Mouse (Mus musculus) heart, postnatal 0 days (tissue): Measurements from ENCODE around the gene Nav2. TPM values are rescaled to one million over a fixed set of nuclear protein-coding genes. Genes with fewer than 3 reads are reported as not detected.

ENCODE experiments used
- ATAC-seq: fragments of 200-750 bp; cut with Nextera tagmentation; 2 replicates; pipeline ENCODE4 v1.8.0; 2017; ENCODE audit warnings: low read depth, moderate number of reproducible peaks, moderate library complexity; ENCODE audit not compliant: insufficient read depth
- DNase-seq: peaks from one replicate; pipeline ENCODE4 v3.0.0-alpha.2; 2016; ENCODE audit warnings: low spot score
- H3K27ac ChIP-seq: fragments of 300-500 bp; sonication (generic); 2 replicates; pipeline ENCODE4 v1.5.1; 2014; ENCODE audit warnings: low read depth, mild to moderate bottlenecking
- H3K27me3 ChIP-seq: fragments of 300-500 bp; sonication (generic); 2 replicates; pipeline ENCODE4 v1.6.1; 2014; ENCODE audit warnings: low read length, mixed read lengths; ENCODE audit not compliant: control insufficient read depth, insufficient read depth
- H3K36me3 ChIP-seq: fragments of 300-500 bp; sonication (generic); replicated peaks from 2 replicates; pipeline ENCODE4 v1.6.1; 2014; ENCODE audit warnings: low read length, mixed read lengths; ENCODE audit not compliant: control insufficient read depth, insufficient read depth
- H3K4me1 ChIP-seq: fragments of 300-500 bp; sonication (generic); 2 replicates; pipeline ENCODE4 v1.6.1; 2014; ENCODE audit warnings: antibody characterized with exemption; ENCODE audit not compliant: control insufficient read depth, insufficient read depth
- H3K4me2 ChIP-seq: fragments of 300-500 bp; sonication (generic); 2 replicates; pipeline ENCODE4 v1.6.1; 2014; ENCODE audit warnings: low read depth, mild to moderate bottlenecking, low read length, moderate library complexity
- H3K4me3 ChIP-seq: fragments of 300-500 bp; sonication (generic); 2 replicates; pipeline ENCODE4 v1.5.1; 2014; ENCODE audit warnings: low read depth, low read length
- H3K9ac ChIP-seq: fragments of 300-500 bp; sonication (generic); replicated peaks from 2 replicates; pipeline ENCODE4 v1.6.1; 2014; ENCODE audit warnings: low read depth, low read length, mixed read lengths
- H3K9me3 ChIP-seq: fragments of 300-500 bp; sonication (generic); replicated peaks from 2 replicates; pipeline ENCODE4 v1.6.1; 2016; ENCODE audit warnings: low read length; ENCODE audit not compliant: control insufficient read depth
- CTCF ChIP-seq: IDR thresholded peaks from 2 replicates; pipeline ENCODE4 v1.5.1; 2016; ENCODE audit warnings: antibody characterized with exemption, control low read depth, low read depth
- EP300 ChIP-seq: IDR thresholded peaks from 2 replicates; pipeline ENCODE4 v1.6.1; 2016; ENCODE audit warnings: antibody characterized with exemption, low read depth
- WGBS: fragments of 180-500 bp; shearing (Covaris S2); extraction: QIAGEN DNeasy Blood & Tissue Kit; methylation state at CpG from one replicate; pipeline ENCODE4 v1.1.7; 2014; 5-methylcytosine and 5-hydroxymethylcytosine counted together
- polyA plus RNA-seq: library from polyadenylated mRNA; unstranded; fragments of >200 nt; fragmentation: Nextera tagmentation; extraction: Ambion mirVana; gene quantifications from 2 replicates; pipeline ENCODE4 v1.2.1, GENCODE M21; 2015
- total RNA-seq: library from RNA; depleted of rRNA; stranded (reverse); fragments of >200 nt; gene quantifications from 2 replicates; pipeline ENCODE4 v1.2.3, GENCODE M21; 2014; ENCODE audit warnings: low replicate concordance

Nav2 gene
- total and polyA plus RNA-seq, 2 experiments from 2014 or later = 22.8 to 77.9 TPM

DNA sequence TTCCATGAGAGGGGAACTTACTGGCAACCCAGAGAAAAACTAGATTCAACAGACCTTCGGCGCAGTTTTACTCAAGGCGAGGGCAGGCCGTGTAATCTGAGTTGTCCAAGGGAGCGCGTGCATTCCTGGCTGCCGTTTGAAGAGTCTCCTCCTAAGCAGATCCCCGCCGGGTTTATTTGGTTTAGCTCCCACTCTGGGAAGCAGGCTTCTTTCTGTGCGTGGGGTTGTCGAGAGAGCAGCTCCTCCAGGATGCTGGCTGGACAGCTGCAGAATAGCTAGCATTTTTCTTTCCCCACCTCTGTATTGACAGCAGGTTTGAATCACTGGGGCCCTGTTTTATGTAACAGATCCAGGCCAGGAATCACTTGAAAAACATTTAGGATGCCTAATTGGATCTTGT, 529.4 kb downstream of the Nav2 start:
- ATAC-seq = no peak
- TF ChIP-seq CTCF (no peak), EP300 (no peak)
- no peak overlapping the region for H3K9ac ChIP-seq

DNA sequence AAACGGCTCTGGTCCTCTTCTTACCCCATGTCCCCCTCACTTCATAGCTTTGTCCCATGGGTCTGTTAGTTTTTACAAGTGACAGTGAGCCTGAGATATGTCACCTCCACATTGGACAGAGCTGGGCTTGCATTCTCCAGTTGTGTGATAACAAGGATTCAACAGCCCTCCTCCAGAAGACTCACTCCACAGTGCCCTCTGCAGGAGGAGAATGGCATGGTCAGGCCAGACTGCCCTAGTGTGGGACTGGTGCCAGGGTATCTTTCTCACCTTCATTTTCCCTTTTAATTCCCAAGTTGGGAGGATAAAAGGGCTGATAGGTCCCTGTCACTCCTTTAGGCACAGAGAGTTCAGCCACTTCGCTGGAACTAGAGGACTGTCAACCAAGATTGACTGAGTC, 530.6 kb downstream of the Nav2 start:
- peaks cover 6% of the 10 kb centered on the region; the same call in 1 of the 2 replicates for H3K4me1 ChIP-seq
- peak; percentile 60 for ATAC-seq
- H3K9me3 ChIP-seq = no peaks in the 10 kb centered on the region
- H3K36me3 ChIP-seq = 0 out of 2 replicates have a peak, but pooled peaks cover 10% of the 10 kb centered on the region
- no peak overlapping the region for H3K4me2 ChIP-seq
- no peak overlapping the region for H3K9ac ChIP-seq
- peak; percentile 37 for DNase-seq
- no peaks in the 10 kb centered on the region for H3K27me3 ChIP-seq
- TF ChIP-seq CTCF (peak; percentile 65), EP300 (no peak)
- no peak overlapping the region for H3K4me3 ChIP-seq
- WGBS = 31% methylated on average over 2 of the region's 2 CpGs
- no peak overlapping the region for H3K27ac ChIP-seq

More for the DNA sequence above, 529.4 kb downstream of the Nav2 start:
- peaks cover 6% of the 10 kb centered on the region; the same call in 1 of the 2 replicates for H3K4me1 ChIP-seq
- H3K9me3 ChIP-seq = no peaks in the 10 kb centered on the region
- no peak overlapping the region for H3K4me2 ChIP-seq
- H3K36me3 ChIP-seq = 0 out of 2 replicates have a peak, but pooled peaks cover 7% of the 10 kb centered on the region
- no peak overlapping the region for H3K4me3 ChIP-seq
- 28% methylated on average over 11 of the region's 11 CpGs for WGBS
- H3K27me3 ChIP-seq = no peaks in the 10 kb centered on the region
- H3K27ac ChIP-seq = peak overlapping the region; percentile 17; the same call in 1 of the 2 replicates
- no peak for DNase-seq

DNA sequence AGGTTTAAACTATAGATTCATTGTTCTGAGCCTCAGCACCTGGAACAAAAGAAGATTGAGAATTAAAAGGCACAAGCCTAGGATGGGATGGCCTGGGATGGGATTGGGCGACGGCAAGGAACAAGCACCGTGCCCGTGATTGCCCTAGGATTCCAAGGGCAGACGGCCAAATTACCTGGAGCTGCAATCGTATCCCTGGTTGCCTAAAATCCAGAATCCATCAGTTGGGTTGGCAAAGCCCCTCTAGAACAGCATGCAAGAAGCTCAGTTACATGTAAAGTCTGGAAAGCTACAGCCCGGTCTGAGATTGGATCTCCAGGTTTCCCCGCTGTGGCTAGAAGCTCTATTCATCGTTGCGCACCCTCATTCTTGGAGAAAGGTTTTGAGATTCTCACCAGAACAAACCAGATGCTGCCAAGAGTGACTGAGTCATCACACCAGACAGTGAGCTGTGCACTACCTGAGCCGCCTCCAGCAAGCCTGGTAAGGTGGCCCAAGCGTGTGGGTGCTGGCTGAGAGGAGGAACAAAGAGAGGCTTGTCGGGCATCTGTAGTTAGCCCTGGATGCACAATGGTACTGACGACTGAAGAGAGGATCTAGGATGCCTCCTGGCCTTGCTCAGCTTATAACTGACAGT, 531.9 kb downstream of the Nav2 start:
- no peaks in the 10 kb centered on the region for H3K27me3 ChIP-seq

DNA sequence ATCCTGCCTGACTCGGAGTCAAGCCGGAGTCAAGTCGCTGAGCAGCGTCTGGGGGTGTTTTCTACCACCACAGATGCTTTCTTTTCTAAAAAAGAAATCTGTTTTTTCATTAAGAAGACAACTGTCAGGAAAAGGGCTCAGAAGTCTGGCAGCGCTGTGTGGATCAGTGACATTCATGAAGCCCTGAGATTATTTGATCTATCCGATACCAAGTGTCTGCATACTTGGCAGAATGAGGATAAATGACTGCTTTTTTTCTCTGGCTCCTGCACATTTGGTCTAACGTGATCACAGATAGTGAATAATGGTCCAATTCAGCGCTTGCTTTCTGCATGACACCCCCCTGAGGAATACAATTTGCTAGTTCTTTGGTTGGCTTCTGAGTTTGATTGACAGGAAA, 533.7 kb downstream of the Nav2 start:
- WGBS = 70% methylated on average over 8 of the region's 8 CpGs
- H3K4me1 ChIP-seq = peaks cover 6% of the 10 kb centered on the region; the same call in 1 of the 2 replicates
- DNase-seq = no peak
- H3K27ac ChIP-seq = no peak overlapping the region
- no peak overlapping the region for H3K4me2 ChIP-seq
- H3K27me3 ChIP-seq = no peaks in the 10 kb centered on the region
- H3K9ac ChIP-seq = no peak overlapping the region
- no peak overlapping the region for H3K4me3 ChIP-seq
- TF ChIP-seq CTCF (no peak), EP300 (no peak)
- no peaks in the 10 kb centered on the region for H3K9me3 ChIP-seq
- H3K36me3 ChIP-seq = 0 out of 2 replicates have a peak, but pooled peaks cover 10% of the 10 kb centered on the region
- ATAC-seq = no peak

More for the DNA sequence above, 531.9 kb downstream of the Nav2 start:
- Histone ChIP-seq H3K27ac (no peak overlapping the region), H3K4me2 (no peak overlapping the region), H3K4me3 (no peak overlapping the region), H3K9me3 (no peaks in the 10 kb centered on the region), H3K36me3 (0 out of 2 replicates have a peak, but pooled peaks cover 10% of the 10 kb centered on the region), H3K4me1 (peaks cover 6% of the 10 kb centered on the region; the same call in 1 of the 2 replicates), H3K9ac (no peak overlapping the region)
- WGBS = 91% methylated on average over 14 of the region's 14 CpGs
- no peak for TF ChIP-seq CTCF
- TF ChIP-seq EP300 = no peak
- no peak for ATAC-seq
- no peak for DNase-seq

DNA sequence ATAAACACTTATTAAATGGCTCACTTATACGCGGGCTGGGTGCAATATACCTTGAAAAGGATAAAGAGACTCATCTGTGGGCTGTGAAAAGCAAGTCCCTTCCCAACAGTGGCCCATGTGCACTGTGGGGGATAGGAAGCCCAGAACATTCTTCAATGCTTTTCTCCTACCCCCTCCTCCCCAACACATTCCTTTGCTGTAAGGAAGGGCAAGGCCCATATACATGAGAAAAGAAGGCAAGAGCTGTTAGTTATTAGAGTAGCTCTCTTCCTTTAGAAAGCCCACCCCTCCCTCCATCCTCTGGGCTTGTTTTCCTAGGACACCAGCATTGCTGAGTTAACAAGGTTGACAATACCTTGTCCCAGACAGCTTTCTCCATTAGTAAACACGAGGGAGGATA, 540.1 kb downstream of the Nav2 start:
- no peak for ATAC-seq
- H3K27me3 ChIP-seq = no peaks in the 10 kb centered on the region
- H3K9ac ChIP-seq = no peak overlapping the region
- H3K4me2 ChIP-seq = no peak overlapping the region
- no peaks in the 10 kb centered on the region for H3K4me1 ChIP-seq
- no peak overlapping the region for H3K27ac ChIP-seq
- TF ChIP-seq CTCF = no peak
- 74% methylated on average over 3 of the region's 3 CpGs for WGBS
- DNase-seq = no peak
- no peaks in the 10 kb centered on the region for H3K9me3 ChIP-seq
- H3K36me3 ChIP-seq = peaks cover 15% of the 10 kb centered on the region
- no peak overlapping the region for H3K4me3 ChIP-seq
